Mouse (Mus musculus): ENCODE data around the gene Akap6.

Gene Akap6

GRCm38 (mm10) chr12:52780216-52780615 lies 81.0 kb downstream of the Akap6 start:
- in situ Hi-C loops (cut with MboI, MseI) = loop anchor here (5.0 kb wide), 1 partner anchor 47 kb away; no protein-coding TSS in a partner anchor

- in situ Hi-C loops (cut with MboI, MseI) = loop anchor here (5.0 kb wide), 1 partner anchor 46 kb away; no protein-coding TSS in a partner anchor
Observed at GRCm38 (mm10) chr12:52781066-52781465, 81.9 kb downstream of the Akap6 start.

GRCm38 (mm10) chr12:52782902-52783441 lies 83.8 kb downstream of the Akap6 start:
- in situ Hi-C loops (cut with MboI, MseI) = loop anchor here (5.0 kb wide), 1 partner anchor 44 kb away; no protein-coding TSS in a partner anchor

GRCm38 (mm10) chr12:52785217-52785616 lies 86.0 kb downstream of the Akap6 start:
- in situ Hi-C loops (cut with MboI, MseI) = no loop called here

- in situ Hi-C loops (cut with MboI, MseI) = no loop called here
Observed at GRCm38 (mm10) chr12:52790350-52790768, 91.2 kb downstream of the Akap6 start.

- in situ Hi-C loops (cut with MboI, MseI) = no loop called here
Observed at GRCm38 (mm10) chr12:52794131-52794530, 94.9 kb downstream of the Akap6 start.

- in situ Hi-C loops (cut with MboI, MseI) = no loop called here
Observed at GRCm38 (mm10) chr12:52795551-52796470, 96.6 kb downstream of the Akap6 start.

GRCm38 (mm10) chr12:52796471-52796795 lies 97.2 kb downstream of the Akap6 start:
- in situ Hi-C loops (cut with MboI, MseI) = no loop called here

- in situ Hi-C loops (cut with MboI, MseI) = no loop called here
Observed at GRCm38 (mm10) chr12:52799717-52800116, 100.5 kb downstream of the Akap6 start.

- in situ Hi-C loops (cut with MboI, MseI) = no loop called here
Observed at GRCm38 (mm10) chr12:52806273-52806672, 107.1 kb downstream of the Akap6 start.

- in situ Hi-C loops (cut with MboI, MseI) = no loop called here
Observed at GRCm38 (mm10) chr12:52818588-52818987, 119.4 kb downstream of the Akap6 start.

- in situ Hi-C loops (cut with MboI, MseI) = loop anchor here (5.0 to 25.0 kb wide), 2 partner anchors 42 to 787 kb away; partner anchors contain the start of gene Gpr33
Observed at GRCm38 (mm10) chr12:52824774-52825173, 125.6 kb downstream of the Akap6 start.

- in situ Hi-C loops (cut with MboI, MseI) = loop anchor here (5.0 to 25.0 kb wide), 2 partner anchors 47 to 792 kb away; partner anchors contain the start of gene Gpr33
Observed at GRCm38 (mm10) chr12:52828944-52829736, 130.0 kb downstream of the Akap6 start.

GRCm38 (mm10) chr12:52831782-52832181 lies 132.6 kb downstream of the Akap6 start:
- in situ Hi-C loops (cut with MboI, MseI) = loop anchor here (10.0 to 25.0 kb wide), 2 partner anchors 317 to 794 kb away; partner anchors contain the start of gene Gpr33

- in situ Hi-C loops (cut with MboI, MseI) = loop anchor here (10.0 to 25.0 kb wide), 2 partner anchors 317 to 795 kb away; partner anchors contain the start of gene Gpr33
Observed at GRCm38 (mm10) chr12:52832230-52832629, 133.0 kb downstream of the Akap6 start.

- in situ Hi-C loops (cut with MboI, MseI) = loop anchor here (10.0 to 25.0 kb wide), 2 partner anchors 318 to 796 kb away; partner anchors contain the start of gene Gpr33
Observed at GRCm38 (mm10) chr12:52833141-52833540, 134.0 kb downstream of the Akap6 start.

GRCm38 (mm10) chr12:52834074-52834473 lies 134.9 kb downstream of the Akap6 start:
- in situ Hi-C loops (cut with MboI, MseI) = loop anchor here (10.0 to 25.0 kb wide), 2 partner anchors 319 to 797 kb away; partner anchors contain the start of gene Gpr33

GRCm38 (mm10) chr12:52834781-52835279 lies 135.6 kb downstream of the Akap6 start:
- in situ Hi-C loops (cut with MboI, MseI) = loop anchor here (10.0 to 25.0 kb wide), 2 partner anchors 320 to 798 kb away; partner anchors contain the start of gene Gpr33

- in situ Hi-C loops (cut with MboI, MseI) = loop anchor here (10.0 to 25.0 kb wide), 2 partner anchors 321 to 798 kb away; partner anchors contain the start of gene Gpr33
Observed at GRCm38 (mm10) chr12:52835291-52835742, 136.1 kb downstream of the Akap6 start.

GRCm38 (mm10) chr12:52835914-52836546 lies 136.8 kb downstream of the Akap6 start:
- in situ Hi-C loops (cut with MboI, MseI) = loop anchor here (10.0 to 25.0 kb wide), 2 partner anchors 321 to 799 kb away; partner anchors contain the start of gene Gpr33

Data from regulatory T cell (primary cell).